Mouse (Mus musculus): ENCODE data around the gene Olfml2a. TPM values are rescaled to one million over a fixed set of nuclear protein-coding genes. Genes with fewer than 3 reads are reported as not detected.

Gene Olfml2a
- polyA plus RNA-seq, 1 experiment, result 0.11 TPM

DNA sequence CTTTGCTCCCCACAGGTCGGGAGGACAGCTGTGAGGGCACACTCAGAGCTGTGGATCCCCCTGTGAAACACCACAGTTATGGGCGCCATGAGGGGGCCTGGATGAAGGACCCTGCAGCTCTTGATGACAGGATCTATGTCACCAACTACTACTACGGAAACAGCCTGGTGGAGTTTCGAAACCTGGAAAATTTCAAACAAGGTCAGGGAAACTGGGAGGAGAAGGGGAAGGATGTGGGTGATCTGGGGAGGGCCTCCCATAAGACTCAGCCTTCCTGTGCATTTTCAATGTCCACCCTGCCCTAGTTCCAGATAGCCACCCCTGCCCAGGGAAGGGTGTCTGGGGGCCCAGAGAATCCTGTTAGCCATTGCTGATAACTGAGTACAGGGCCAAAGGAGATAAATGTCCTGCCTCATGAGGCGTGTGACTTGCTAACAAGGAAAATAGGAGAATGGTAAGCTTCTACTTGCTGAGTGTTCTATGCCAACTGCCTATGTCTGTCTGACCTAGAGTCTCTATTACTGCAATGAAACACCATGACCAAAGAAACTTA is 26.0 kb downstream of the Olfml2a start:
- Histone ChIP-seq H3K36me3 (ENCODE audit: control insufficient read depth, insufficient read depth) (no peaks in the 10 kb centered on the region), H3K4me2 (ENCODE audit: low read depth) (no peak overlapping the region), H3K4me3 (no peak overlapping the region), H3ac (ENCODE audit: control insufficient read depth, insufficient read length) (no peak overlapping the region), H3K27me3 (ENCODE audit: control insufficient read depth, insufficient read depth, insufficient read length) (no peaks in the 10 kb centered on the region), H3K79me2 (ENCODE audit: control insufficient read depth, insufficient read depth) (no peaks in the 10 kb centered on the region)
- peak in 1 of 3 experiments; percentile 15 for TF ChIP-seq MYOG (IDR thresholded peaks at IDR 0.05; ENCODE audit: control insufficient read depth in 1 of 3, insufficient read depth in 1 of 3, insufficient read length in 2 of 3, low read depth in 2 of 3)
- no peak for TF ChIP-seq MYOD1 (IDR thresholded peaks at IDR 0.05; ENCODE audit: control insufficient read depth in 1 of 3, insufficient read length in 2 of 3, low read depth in 2 of 3)

GRCm38 (mm10) chr2:38964198-38964597 is 32.4 kb downstream of the Olfml2a start:
- Histone ChIP-seq H3ac (ENCODE audit: control insufficient read depth, insufficient read length) (no peak overlapping the region), H3K4me2 (ENCODE audit: low read depth) (no peak overlapping the region), H3K79me2 (ENCODE audit: control insufficient read depth, insufficient read depth) (no peaks in the 10 kb centered on the region), H3K27me3 (ENCODE audit: control insufficient read depth, insufficient read depth, insufficient read length) (no peaks in the 10 kb centered on the region), H3K36me3 (ENCODE audit: control insufficient read depth, insufficient read depth) (no peaks in the 10 kb centered on the region), H3K4me3 (no peak overlapping the region)
- TF ChIP-seq POLR2AphosphoS2 (IDR thresholded peaks at IDR 0.05; ENCODE audit: insufficient read length, low read depth), result no peak
- no peak for TF ChIP-seq POLR2A (IDR thresholded peaks at IDR 0.05; ENCODE audit: insufficient read length, low read depth)
- TF ChIP-seq REST (IDR thresholded peaks at IDR 0.05; ENCODE audit: insufficient read depth, insufficient read length), result no peak
- TF ChIP-seq MYOG (IDR thresholded peaks at IDR 0.05; ENCODE audit: control insufficient read depth in 1 of 3, insufficient read depth in 1 of 3, insufficient read length in 2 of 3, low read depth in 2 of 3), result no peak
- no peak for TF ChIP-seq CEBPB (IDR thresholded peaks at IDR 0.05; ENCODE audit: insufficient read depth, poor library complexity, severe bottlenecking)
- no peak for TF ChIP-seq SRF (IDR thresholded peaks at IDR 0.05; ENCODE audit: control insufficient read depth, insufficient read length, low read depth)
- no peak for TF ChIP-seq USF1 (IDR thresholded peaks at IDR 0.05; ENCODE audit: low read depth)
- TF ChIP-seq TCF3 (IDR thresholded peaks at IDR 0.05; ENCODE audit: insufficient read length, low read depth), result no peak
- TF ChIP-seq E2F4 (IDR thresholded peaks at IDR 0.05; ENCODE audit: insufficient read depth), result no peak
- TF ChIP-seq TCF12 (IDR thresholded peaks at IDR 0.05; ENCODE audit: insufficient read depth, poor library complexity, severe bottlenecking), result no peak
- no peak for TF ChIP-seq MYOD1 (IDR thresholded peaks at IDR 0.05; ENCODE audit: control insufficient read depth in 1 of 3, insufficient read length in 2 of 3, low read depth in 2 of 3)
- TF ChIP-seq MAX (IDR thresholded peaks at IDR 0.05; ENCODE audit: low read depth), result no peak

DNA sequence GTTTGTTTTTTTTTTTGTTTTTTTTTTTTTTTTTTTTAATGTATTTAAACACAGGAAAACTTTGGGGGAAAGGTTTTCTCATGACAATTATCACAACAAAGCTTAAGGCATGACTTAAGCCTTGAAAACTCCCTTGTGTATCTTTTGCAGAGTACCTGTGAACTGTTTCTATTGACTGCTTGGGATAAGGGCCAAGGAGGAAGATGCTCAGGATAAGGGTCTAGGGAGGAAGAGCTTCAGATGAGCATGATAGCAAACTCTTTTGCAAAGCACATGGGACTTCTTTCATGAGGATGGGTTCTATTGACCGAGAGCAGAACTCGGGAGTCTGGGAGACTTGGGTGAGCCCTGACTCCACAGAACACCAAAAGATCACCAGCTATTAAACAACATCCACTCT is 37.9 kb downstream of the Olfml2a start:
- no peaks in the 10 kb centered on the region for H3K79me2 ChIP-seq (ENCODE audit: control insufficient read depth, insufficient read depth)
- no peak overlapping the region for H3K4me3 ChIP-seq
- H3K27me3 ChIP-seq (ENCODE audit: control insufficient read depth, insufficient read depth, insufficient read length), result no peaks in the 10 kb centered on the region
- no peak overlapping the region for H3K4me2 ChIP-seq (ENCODE audit: low read depth)
- no peak overlapping the region for H3ac ChIP-seq (ENCODE audit: control insufficient read depth, insufficient read length)
- H3K36me3 ChIP-seq (ENCODE audit: control insufficient read depth, insufficient read depth), result no peaks in the 10 kb centered on the region
- TF ChIP-seq MYOG (IDR thresholded peaks at IDR 0.05; ENCODE audit: control insufficient read depth in 1 of 3, insufficient read depth in 1 of 3, insufficient read length in 2 of 3, low read depth in 2 of 3), result no peak
- TF ChIP-seq E2F4 (IDR thresholded peaks at IDR 0.05; ENCODE audit: insufficient read depth), result no peak
- no peak for TF ChIP-seq POLR2AphosphoS2 (IDR thresholded peaks at IDR 0.05; ENCODE audit: insufficient read length, low read depth)
- no peak for TF ChIP-seq TCF3 (IDR thresholded peaks at IDR 0.05; ENCODE audit: insufficient read length, low read depth)
- no peak for TF ChIP-seq CEBPB (IDR thresholded peaks at IDR 0.05; ENCODE audit: insufficient read depth, poor library complexity, severe bottlenecking)
- TF ChIP-seq SRF (IDR thresholded peaks at IDR 0.05; ENCODE audit: control insufficient read depth, insufficient read length, low read depth), result no peak
- TF ChIP-seq MAX (IDR thresholded peaks at IDR 0.05; ENCODE audit: low read depth), result no peak

DNA sequence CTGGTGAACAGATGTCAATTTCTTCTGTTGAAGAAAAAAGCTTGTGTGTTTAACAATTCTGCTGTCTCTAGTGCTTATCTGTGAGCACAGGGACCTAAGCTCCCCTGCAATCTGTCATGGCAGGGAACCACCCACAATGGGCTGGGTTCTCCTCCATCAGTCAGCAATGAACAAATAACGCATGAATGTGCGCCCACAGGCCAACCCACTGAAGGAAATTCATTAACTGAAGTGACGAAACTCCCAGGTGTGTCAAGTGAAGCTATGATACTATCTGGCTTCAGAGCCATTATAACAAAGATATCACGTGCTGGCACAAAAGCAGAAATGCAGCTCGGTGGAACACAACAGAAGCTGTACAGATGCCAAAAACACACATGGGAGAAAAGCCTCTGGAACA is 38.3 kb downstream of the Olfml2a start:
- H3K4me3 ChIP-seq, result no peak overlapping the region
- H3K27me3 ChIP-seq (ENCODE audit: control insufficient read depth, insufficient read depth, insufficient read length), result no peaks in the 10 kb centered on the region
- H3ac ChIP-seq (ENCODE audit: control insufficient read depth, insufficient read length), result no peak overlapping the region
- no peaks in the 10 kb centered on the region for H3K79me2 ChIP-seq (ENCODE audit: control insufficient read depth, insufficient read depth)
- no peaks in the 10 kb centered on the region for H3K36me3 ChIP-seq (ENCODE audit: control insufficient read depth, insufficient read depth)
- H3K4me2 ChIP-seq (ENCODE audit: low read depth), result no peak overlapping the region
- no peak for TF ChIP-seq SRF (IDR thresholded peaks at IDR 0.05; ENCODE audit: control insufficient read depth, insufficient read length, low read depth)
- TF ChIP-seq MYOG (IDR thresholded peaks at IDR 0.05; ENCODE audit: control insufficient read depth in 1 of 3, insufficient read depth in 1 of 3, insufficient read length in 2 of 3, low read depth in 2 of 3), result no peak
- TF ChIP-seq TCF3 (IDR thresholded peaks at IDR 0.05; ENCODE audit: insufficient read length, low read depth), result no peak
- no peak for TF ChIP-seq REST (IDR thresholded peaks at IDR 0.05; ENCODE audit: insufficient read depth, insufficient read length)
- no peak for TF ChIP-seq USF1 (IDR thresholded peaks at IDR 0.05; ENCODE audit: low read depth)
- no peak for TF ChIP-seq MAX (IDR thresholded peaks at IDR 0.05; ENCODE audit: low read depth)
- TF ChIP-seq TCF12 (IDR thresholded peaks at IDR 0.05; ENCODE audit: insufficient read depth, poor library complexity, severe bottlenecking), result no peak

GRCm38 (mm10) chr2:38973223-38973622 is 41.4 kb downstream of the Olfml2a start:
- H3K4me2 ChIP-seq (ENCODE audit: low read depth), result peak overlapping the region; percentile 52
- H3K36me3 ChIP-seq (ENCODE audit: control insufficient read depth, insufficient read depth), result no peaks in the 10 kb centered on the region
- H3ac ChIP-seq (ENCODE audit: control insufficient read depth, insufficient read length), result no peak overlapping the region
- H3K4me3 ChIP-seq, result no peak overlapping the region
- H3K27me3 ChIP-seq (ENCODE audit: control insufficient read depth, insufficient read depth, insufficient read length), result no peaks in the 10 kb centered on the region
- no peak for TF ChIP-seq CEBPB (IDR thresholded peaks at IDR 0.05; ENCODE audit: insufficient read depth, poor library complexity, severe bottlenecking)
- no peak for TF ChIP-seq MYOG (IDR thresholded peaks at IDR 0.05; ENCODE audit: control insufficient read depth in 1 of 3, insufficient read depth in 1 of 3, insufficient read length in 2 of 3, low read depth in 2 of 3)
- TF ChIP-seq POLR2AphosphoS2 (IDR thresholded peaks at IDR 0.05; ENCODE audit: insufficient read length, low read depth), result no peak
- no peak for TF ChIP-seq POLR2A (IDR thresholded peaks at IDR 0.05; ENCODE audit: insufficient read length, low read depth)
- no peak for TF ChIP-seq USF1 (IDR thresholded peaks at IDR 0.05; ENCODE audit: low read depth)
- no peak for TF ChIP-seq MYOD1 (IDR thresholded peaks at IDR 0.05; ENCODE audit: control insufficient read depth in 1 of 3, insufficient read length in 2 of 3, low read depth in 2 of 3)
- TF ChIP-seq REST (IDR thresholded peaks at IDR 0.05; ENCODE audit: insufficient read depth, insufficient read length), result no peak
- no peak for TF ChIP-seq TCF12 (IDR thresholded peaks at IDR 0.05; ENCODE audit: insufficient read depth, poor library complexity, severe bottlenecking)
- no peak for TF ChIP-seq SRF (IDR thresholded peaks at IDR 0.05; ENCODE audit: control insufficient read depth, insufficient read length, low read depth)
- no peak for TF ChIP-seq MAX (IDR thresholded peaks at IDR 0.05; ENCODE audit: low read depth)
- no peak for TF ChIP-seq TCF3 (IDR thresholded peaks at IDR 0.05; ENCODE audit: insufficient read length, low read depth)
- no peak for TF ChIP-seq E2F4 (IDR thresholded peaks at IDR 0.05; ENCODE audit: insufficient read depth)
- no peaks in the 10 kb centered on the region for H3K79me2 ChIP-seq (ENCODE audit: control insufficient read depth, insufficient read depth)
